Mouse (Mus musculus): ENCODE measurements around the gene Ccr10. TPM values are rescaled to one million over a fixed set of nuclear protein-coding genes. Genes with fewer than 3 reads are reported as not detected.
"Not testable (repeated sequence)": the region's sequence is repeated elsewhere in the genome, so short reads cannot be mapped to it uniquely, and the experiment has no call there.

Gene Ccr10
- total RNA-seq, 2 experiments from 2014 or later, result not detected

GRCm38 (mm10) chr11:101173112-101173511 lies 2.1 kb downstream of the Ccr10 start:
- DNase-seq (ENCODE audit: low spot score), result peak; percentile 49

DNA sequence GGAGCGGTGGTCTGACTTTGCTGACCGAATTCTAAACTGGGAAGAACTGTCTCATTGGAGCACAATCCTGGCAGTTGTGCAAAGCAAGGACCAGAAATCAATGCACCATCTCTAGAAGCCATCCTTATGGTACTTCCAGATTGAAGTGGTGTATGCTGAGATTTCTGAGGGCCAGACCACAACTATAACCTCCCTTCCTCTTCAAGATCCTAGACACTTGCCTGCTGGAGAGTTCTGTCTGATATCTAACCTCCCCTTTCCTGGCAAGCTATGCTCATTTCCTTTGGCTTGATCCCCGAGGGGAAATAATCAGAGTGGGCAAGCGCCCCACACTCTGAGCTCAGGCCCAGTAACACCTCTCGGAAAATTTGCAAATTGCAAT lies 2.8 kb downstream of the Ccr10 start:
- DNase-seq (ENCODE audit: low spot score), result no peak

DNA sequence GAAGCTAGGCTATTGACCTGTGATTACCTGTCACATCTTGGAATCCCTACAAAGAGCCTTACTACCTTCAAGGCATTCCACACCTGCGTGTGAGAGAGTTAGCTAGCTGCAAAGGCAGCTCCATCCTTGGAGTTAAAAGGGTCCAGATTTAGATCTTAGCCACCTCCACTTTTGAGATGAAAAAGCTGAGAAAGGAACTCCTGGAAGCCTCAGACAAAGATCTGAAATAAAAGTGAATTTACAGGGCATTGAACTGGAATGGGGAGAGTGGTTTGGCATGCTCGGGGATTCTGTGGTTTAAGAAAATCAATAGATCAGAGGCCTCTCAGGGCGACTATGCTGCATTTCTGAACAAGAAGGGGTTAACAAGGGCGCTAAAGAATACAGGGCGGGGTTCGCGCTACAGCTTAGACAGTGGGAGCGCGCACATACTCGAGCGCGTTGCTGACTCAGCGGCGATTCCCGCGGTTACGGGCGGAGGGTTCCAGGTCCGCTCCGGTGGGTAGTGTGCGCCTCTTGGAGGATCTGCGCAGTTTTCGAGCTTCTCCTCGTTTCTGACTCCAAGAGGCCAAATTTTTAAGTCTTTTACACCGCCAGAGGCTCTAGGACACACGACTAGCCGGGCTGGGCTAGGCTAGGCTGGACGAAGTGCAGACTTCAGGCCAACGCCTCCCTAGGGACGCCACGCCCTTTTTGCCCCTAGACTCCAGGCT lies 3.4 kb downstream of the Ccr10 start:
- DNase-seq (ENCODE audit: low spot score), result peak; percentile 67

DNA sequence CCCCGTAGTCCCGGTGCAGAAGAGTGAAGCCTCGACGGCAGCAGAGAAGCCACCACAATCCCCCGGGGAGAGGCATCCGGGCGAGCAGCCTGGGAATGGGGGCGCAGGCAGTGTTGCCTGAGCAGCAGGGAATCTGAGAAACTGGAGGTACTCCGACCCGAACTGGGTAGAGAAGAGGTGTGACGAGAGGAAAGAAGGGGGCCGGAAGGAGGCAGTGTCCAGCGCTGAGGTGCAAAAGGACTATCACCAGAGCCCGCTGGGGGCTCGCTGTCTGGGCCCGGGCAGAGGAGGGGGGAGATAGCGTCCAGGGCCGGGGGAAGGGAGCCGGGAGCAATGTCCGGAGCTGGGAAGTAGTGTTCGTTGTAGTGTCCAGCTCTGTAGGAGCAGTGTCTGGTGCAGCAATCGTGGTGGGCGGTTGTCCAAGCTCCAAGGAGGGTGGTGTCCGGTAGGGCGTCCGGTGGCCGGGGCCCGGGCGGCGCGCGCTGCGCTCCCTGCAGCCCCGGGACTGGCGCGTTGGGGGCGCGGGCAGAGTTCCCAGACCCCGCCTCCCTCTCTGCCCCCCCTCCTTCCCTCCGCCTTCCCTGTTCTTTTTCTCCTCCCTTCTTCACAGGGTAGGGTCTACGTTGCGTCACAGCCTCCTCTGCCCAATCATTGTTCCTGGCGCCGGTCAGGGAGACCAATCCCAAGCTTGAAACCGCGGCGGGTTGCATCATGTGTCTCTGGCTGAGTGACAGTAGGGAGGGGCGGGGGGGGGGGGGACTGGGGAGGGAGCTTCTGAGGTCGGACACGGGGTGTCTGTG lies 4.2 kb downstream of the Ccr10 start, which contains the start of gene Plekhh3:
Plekhh3 (minus strand) TSS at position 541 of the 800 bp plus-strand sequence.
- peak; percentile 96 for DNase-seq (ENCODE audit: low spot score)

GRCm38 (mm10) chr11:101170354-101170810 lies 4.9 kb downstream of the Ccr10 start, which contains the start of gene Cntnap1:
Gene Cntnap1 (plus strand): TSS chr11:101170523.
- DNase-seq (ENCODE audit: low spot score), result peak; percentile 78

DNA sequence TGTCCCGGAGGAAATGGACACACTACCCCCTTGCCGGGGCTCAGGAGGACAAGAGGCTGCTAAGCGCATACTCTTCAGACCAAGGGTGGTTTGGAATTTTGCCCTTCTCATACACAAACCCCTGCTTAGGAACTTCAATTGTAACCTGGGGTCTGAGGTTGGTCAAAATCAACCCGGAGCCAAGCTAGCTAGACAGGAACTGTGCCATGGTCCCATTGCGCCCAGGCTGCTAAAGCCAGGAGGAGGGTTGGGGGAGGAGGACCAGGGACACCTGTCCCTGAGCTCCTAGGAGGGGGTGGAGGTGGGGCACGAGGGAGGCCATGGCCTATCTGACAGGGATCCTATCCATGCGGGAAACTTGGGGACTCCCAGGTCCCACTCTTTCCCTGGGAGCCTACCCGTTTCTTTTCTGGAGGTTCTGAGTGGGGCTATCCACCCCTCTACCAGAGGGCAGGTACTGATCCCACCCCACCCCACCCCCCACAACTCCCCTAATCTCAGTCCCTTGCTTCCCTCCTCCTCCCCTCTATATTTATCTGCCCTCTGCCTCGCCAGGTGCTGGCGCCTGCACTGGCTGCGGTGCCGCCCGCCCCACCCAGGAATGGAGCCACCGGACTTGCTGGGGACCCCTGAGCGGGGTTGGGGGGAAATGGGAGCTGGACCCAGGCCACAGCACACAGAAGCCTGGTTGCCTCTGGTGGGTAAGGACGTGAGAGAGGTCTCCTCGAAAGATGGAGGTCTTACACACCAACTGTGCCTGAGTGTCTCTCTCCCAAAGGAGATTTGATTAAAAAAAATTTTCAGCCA lies 5.7 kb downstream of the Ccr10 start:
- DNase-seq (ENCODE audit: low spot score), result peak; percentile 57

- DNase-seq (ENCODE audit: low spot score), result peak; percentile 52
Observed at GRCm38 (mm10) chr11:101168301-101168980, 6.8 kb downstream of the Ccr10 start.

- no peak for DNase-seq (ENCODE audit: low spot score)
Observed at GRCm38 (mm10) chr11:101167963-101168300, 7.3 kb downstream of the Ccr10 start.

GRCm38 (mm10) chr11:101167211-101167962 lies 7.9 kb downstream of the Ccr10 start:
- DNase-seq (ENCODE audit: low spot score), result no peak

GRCm38 (mm10) chr11:101166357-101166756 lies 8.9 kb downstream of the Ccr10 start:
- no peak for DNase-seq (ENCODE audit: low spot score)

DNA sequence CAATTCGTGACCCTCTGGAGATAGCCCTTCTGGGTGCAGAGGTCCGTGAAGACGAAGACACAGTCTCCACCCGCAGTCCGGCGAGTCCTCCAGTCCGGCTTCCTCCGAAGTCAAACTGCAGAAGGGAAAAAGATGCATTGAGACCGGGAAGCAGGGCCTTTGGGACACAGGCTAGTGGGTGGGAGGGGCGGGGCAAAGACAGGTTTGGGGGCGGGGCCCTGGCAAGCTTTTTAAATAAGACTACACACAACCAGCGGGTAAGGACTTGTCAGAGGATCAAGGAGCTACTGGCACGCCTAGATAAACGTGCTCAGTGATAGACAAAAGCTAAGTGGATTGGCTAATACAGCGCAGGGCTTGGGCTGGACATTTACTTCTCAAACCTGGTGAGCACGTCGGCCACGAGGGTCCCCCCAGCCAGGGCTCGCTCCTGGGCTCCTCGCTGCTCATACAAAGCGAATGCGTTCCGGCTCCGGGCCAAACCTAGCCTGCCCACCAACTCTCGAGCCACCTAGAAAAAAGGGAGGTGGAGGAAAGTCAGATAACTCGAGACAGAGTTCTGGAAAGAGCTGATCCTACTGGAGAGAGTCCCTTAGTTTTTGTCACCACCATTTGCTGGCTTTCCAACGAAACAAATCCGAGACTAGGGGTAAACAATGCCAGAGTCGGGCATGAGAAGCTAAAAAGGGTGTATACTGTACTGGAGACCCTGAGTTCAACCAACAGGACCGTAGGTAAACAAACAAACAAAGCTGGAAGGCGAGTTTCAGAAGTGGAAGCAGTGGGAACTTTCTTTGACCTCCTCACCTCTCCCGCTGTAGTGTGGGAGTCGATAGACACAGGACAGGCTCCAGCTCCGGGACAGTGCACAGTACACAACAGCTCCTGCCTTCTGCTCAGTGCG lies 10.3 kb downstream of the Ccr10 start:
- no peak for DNase-seq (ENCODE audit: low spot score)

DNA sequence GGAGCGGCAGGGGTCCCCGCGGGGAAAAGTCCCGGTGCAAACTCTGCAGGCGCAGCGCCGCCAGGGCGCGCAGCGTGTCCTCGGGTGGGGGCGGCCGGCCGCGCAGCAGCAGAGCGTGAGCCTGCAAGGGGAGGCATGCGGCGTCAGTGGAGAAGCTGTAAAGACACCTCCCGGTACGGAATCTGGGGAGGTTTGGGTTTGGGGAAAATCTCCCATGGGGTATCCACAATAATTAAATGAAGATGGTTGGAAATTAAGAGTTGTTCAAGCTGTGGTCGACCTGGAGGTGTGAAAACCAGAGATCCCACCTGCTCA lies 10.9 kb downstream of the Ccr10 start:
- DNase-seq (ENCODE audit: low spot score), result no peak

- DNase-seq (ENCODE audit: low spot score), result no peak
Observed at GRCm38 (mm10) chr11:101163476-101164350, 11.5 kb downstream of the Ccr10 start.

- peak; percentile 92 for DNase-seq (ENCODE audit: low spot score)
Observed at GRCm38 (mm10) chr11:101162772-101163171, 12.5 kb downstream of the Ccr10 start.

- no peak for DNase-seq (ENCODE audit: low spot score)
Observed at GRCm38 (mm10) chr11:101162301-101162700, 12.9 kb downstream of the Ccr10 start.

- no peak for DNase-seq (ENCODE audit: low spot score)
Observed at GRCm38 (mm10) chr11:101161551-101161950, 13.7 kb downstream of the Ccr10 start.

DNA sequence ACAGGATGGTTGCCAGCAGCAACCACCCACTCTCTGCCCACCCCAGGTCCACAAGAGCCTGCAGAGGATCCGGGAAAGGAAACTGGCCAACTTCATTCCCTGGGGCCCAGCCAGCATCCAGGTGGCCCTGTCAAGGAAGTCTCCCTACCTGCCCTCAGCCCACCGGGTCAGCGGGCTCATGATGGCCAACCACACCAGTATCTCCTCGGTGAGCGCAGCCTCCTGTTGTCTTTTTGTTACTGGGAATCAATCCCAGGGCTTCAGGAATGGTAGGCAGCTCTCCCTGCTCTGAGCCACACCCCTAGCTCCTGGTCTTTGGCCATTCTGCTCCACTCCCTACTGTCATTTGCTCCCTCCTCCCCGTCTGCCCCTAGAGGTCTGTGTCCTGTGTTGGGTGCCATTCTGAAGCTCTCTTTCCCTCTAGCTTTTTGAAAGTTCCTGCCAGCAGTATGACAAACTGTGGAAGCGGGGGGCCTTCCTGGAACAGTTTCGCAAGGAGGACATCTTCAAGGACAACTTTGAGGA lies 14.2 kb downstream of the Ccr10 start:
- DNase-seq (ENCODE audit: low spot score), result not testable (repeated sequence)

- not testable (repeated sequence) for DNase-seq (ENCODE audit: low spot score)
Observed at GRCm38 (mm10) chr11:101160151-101160550, 15.1 kb downstream of the Ccr10 start.

All from gastrocnemius, adult 18-20 months (tissue).